Mouse (Mus musculus) ovary, postnatal 10 days (tissue): ENCODE measurements at regions not wholly inside any gene's neighbourhood (a gene's known extent, or its start where the extent isn't known, plus 50 kb on each side); places are given as distances from the start of the nearest gene placed in this dataset.

Experiments
- DNase-seq: peaks from one replicate; pipeline ENCODE4 v3.0.0; 2022; ENCODE audit warnings: low spot score

DNA sequence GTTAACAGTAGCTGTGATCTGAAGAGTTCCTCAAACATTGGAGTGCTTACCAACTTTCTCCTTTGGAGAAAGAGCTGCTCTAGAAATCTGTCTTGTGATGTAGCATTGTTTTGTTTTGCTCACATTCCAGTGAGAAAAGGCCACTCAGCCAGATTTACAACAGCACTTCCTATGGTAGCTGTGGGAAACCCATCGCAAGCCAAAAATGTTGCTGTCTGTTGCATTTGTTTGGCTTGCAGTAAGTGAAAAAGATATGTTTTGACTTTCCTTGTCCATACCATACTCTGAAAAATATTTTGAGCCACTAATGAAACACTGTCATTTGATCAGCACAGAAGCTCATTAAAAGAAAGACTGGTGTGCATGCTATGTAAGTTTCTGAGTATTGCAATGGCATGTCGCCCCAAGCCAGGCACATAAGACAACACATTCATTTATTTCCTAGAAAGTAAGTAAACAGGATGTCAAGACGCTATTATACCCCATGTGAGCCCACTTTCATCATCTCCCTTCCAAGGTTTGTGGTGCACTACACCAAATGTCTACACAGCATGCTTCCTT lies 66.2 kb downstream of the Car2 start:
- no peak for DNase-seq

GRCm38 (mm10) chr3:14952951-14953350 lies 66.9 kb downstream of the Car2 start:
- no peak for DNase-seq

DNA sequence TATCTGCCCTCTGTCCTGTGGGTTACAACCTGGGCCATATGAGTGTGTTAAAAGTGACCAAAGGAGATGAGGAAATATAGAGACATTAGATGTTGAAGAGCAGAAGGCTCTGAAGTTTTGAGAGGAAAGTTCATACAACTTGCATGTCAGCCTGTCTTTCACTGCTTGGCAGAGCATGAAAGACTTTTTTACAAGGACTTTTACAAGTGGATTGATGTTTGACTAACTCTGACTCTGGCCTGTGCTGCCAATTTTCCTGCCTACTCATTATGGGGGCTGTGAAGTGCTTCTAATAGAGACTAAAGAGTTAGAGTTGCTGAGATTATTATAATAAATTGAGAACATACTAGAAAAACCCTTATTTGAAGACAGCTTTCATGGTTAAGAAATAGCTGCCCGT lies 71.4 kb downstream of the Car2 start:
- no peak for DNase-seq

DNA sequence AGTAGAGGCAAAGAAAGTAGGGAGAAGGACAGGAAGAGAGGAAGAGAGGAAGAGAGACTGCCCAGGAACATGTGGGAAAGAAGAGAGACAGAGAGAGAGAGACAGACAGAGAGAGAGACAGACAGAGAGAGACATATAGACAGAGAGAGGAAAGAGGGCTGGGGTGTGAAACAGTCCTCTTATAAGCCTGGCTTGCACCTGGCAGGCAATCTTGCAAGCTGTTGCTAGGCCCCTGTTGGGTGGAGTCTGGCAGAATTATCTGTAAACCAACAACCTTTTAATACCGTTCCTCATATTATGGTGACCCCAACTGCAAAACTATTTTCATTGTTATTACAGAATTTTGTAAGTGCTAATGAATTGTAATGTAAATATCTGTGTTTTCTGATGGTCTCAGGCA lies 72.2 kb downstream of the Car2 start:
- DNase-seq, result no peak

GRCm38 (mm10) chr3:14959586-14959985 lies 73.5 kb downstream of the Car2 start:
- no peak for DNase-seq

DNA sequence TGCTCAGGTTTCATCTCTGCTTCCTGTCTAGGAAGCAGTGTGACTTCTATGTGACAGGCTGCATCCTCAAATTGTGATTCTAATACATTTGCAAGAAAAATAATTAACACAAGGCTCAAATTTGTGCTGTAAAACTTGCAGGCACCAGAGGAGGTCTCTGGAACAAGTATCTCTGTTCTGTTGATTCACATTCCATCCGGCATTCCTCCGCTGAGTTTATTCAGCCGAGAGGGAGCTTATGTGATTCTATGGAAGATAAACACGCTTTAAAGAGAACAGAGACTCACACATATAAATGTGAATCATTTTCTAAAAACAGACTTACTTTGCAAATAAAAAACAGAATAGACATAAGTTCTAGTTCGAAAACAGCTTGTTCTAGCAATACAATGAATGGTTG lies 78.7 kb downstream of the Car2 start:
- no peak for DNase-seq

GRCm38 (mm10) chr3:14965438-14966044 lies 79.5 kb downstream of the Car2 start:
- no peak for DNase-seq

GRCm38 (mm10) chr3:14967235-14967634 lies 81.2 kb downstream of the Car2 start:
- DNase-seq, result no peak

DNA sequence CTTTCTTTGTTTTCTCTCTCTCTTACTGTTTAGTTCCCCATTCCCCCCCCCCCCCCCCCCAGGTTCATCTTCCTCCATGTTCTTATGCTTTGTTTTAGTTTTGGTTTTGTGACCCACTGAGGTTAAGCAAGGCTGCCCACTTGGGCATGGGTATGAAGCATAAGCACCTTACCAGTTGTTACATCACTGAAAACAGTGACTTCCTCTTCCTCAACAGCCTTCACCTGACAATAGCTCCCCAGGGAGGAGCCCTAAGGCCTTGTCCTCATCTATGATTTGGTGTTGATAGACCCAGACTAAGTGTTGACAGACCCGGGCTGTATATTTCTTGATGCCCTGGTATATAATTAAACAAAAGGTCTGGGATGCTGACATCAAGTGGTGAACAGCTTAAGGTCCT lies 82.3 kb downstream of the Car2 start:
- DNase-seq, result no peak

DNA sequence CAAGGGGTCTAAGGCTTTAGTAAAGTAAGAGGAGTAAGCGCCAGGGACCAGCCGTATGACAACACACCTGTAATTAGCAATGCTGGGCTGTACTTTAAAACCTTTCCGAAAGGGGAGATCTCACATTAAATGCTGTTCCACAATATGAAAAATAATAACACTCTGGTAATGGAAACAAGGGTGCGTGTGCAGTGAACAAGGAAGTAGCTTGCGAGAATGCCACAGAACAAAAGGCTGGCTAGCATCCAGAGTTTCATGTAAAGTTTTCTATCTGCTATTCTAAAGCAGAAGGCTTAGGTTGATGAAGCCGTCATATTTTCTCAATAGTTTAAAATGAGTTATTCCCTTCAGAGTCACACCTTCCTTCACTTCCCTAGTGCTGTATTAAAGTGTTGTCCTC lies 83.6 kb downstream of the Car2 start:
- no peak for DNase-seq

- no peak for DNase-seq
These were observed 85.6 kb downstream of the Car2 start for GRCm38 (mm10) chr3:14971647-14972046.

- DNase-seq, result no peak
These were observed 88.7 kb downstream of the Car2 start for GRCm38 (mm10) chr3:14974758-14975157.

DNA sequence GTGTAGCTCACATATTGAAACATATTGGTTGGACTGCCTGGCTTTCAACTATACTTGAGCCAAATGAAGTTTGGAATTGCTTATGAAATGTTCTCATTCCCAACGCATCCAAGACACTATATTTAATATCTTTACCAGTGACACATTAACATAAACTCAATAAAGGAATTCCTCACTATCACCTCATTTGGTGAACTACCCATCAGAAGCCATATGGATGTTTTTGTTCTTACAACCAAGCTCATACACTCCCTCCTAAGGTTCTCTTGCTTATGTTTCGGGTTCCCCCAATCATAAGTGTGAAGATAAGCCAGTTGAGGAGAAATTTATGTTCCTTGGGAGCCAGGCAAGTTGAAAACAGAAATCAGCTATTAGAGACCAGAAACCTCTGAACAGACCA lies 89.1 kb downstream of the Car2 start:
- no peak for DNase-seq

- DNase-seq, result no peak
These were observed 93.1 kb downstream of the Car2 start for GRCm38 (mm10) chr3:14979116-14979613.

DNA sequence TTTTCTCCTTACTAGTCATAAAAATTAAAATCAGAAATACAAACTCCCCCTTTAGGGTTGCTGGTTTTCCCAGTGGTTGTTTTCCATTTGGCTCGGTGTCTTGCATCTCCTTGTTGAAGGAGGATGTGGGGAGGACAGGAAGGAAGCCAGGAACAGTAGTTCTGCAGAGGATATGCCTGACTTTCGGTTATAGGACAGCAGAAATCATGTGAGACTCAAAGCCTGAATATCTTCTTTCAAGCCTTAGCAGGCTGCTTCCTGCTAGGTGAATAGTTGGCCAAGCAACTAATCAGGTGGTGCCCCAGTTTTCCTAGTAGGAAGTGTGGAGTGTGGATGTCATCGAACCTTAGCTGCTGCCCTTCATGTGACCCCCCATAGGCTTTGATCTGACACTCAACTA lies 103.6 kb downstream of the Car2 start:
- DNase-seq, result no peak

GRCm38 (mm10) chr3:14993936-14994335 lies 107.9 kb downstream of the Car2 start:
- DNase-seq, result no peak

GRCm38 (mm10) chr3:14997241-14997640 lies 111.2 kb downstream of the Car2 start:
- no peak for DNase-seq

GRCm38 (mm10) chr3:14998521-14998920 lies 112.4 kb downstream of the Car2 start:
- no peak for DNase-seq

DNA sequence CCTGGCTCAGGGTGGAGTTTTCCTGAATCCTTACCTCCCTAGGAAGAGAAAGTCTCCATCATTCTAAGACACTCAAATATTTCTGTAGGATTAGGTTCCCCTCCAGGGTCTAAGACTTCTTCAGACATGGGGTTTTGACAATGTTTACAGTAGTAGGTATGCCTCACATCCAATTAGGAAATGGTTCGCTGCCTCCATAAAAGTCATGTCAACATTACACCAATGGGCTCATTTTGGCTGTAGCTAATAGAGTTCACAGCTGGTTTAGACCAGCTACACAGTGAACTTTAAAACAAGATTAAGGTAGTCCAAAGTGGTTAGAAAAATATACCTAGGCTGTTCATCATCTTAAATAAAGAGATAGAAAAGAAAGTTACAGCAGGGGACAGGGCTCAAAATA lies 113.3 kb downstream of the Car2 start:
- no peak for DNase-seq

DNA sequence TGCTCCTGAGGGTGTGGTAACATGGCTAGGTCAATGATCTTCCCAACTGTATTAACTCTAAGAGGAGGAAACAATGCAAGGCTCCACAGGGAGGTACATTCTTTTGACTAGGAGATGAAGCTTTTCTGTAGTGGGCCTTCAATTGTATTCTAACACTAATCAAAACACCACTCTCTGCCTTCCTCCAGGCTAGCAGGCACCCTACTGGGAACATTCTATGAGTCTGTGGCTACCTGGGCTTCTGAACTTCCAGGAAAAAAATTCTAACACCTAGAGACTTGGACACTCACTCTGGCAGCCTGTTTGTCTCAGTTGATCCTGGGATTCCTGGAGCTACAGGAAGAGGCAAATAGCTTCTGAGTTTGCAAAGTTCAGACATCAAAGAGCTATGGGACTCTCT lies 113.8 kb downstream of the Car2 start:
- no peak for DNase-seq

GRCm38 (mm10) chr3:15000657-15001056 lies 114.6 kb downstream of the Car2 start:
- no peak for DNase-seq

DNA sequence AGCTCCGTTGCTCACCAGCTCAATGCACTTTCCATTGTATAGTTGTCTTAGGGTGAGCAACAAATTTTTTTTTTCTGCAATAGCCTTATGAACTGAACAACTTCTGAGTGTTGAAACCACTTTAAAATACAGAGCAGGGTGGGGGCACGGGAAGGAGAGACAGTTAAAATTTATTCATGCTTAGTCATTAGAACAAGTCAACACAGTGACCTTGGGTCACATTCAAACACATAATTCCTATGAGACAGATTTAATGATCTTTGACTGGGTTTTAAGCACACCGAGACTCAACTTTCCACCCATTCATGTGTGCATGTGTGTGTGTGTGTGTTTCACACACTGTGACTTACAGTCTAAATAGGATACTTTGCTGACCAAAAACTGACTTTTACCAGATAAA lies 121.7 kb downstream of the Car2 start:
- no peak for DNase-seq

GRCm38 (mm10) chr3:15008501-15008900 lies 122.4 kb downstream of the Car2 start:
- DNase-seq, result no peak

DNA sequence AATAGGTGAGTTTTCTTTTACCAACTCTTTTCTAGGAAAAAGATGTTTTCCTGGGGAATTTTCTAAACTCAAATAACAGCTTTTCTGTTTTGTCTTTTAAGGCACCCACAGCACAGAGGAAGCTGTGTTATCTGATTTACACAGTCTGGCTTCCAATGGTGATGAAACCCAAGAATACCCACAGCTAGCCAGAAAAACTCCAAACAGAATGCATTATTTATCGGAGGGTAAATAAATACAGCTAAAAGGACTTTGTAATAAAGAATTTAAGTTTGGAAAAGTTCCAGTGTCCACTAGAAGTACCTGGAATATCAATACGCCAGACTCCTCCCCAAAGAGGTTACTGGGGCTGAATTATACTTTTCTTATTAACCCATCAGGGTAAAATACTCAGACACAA lies 123.7 kb downstream of the Car2 start:
- DNase-seq, result no peak
